Mouse (Mus musculus): ENCODE measurements at regions not wholly inside any gene's neighbourhood (a gene's known extent, or its start where the extent isn't known, plus 50 kb on each side); places are given as distances from the start of the nearest gene placed in this dataset.

DNA sequence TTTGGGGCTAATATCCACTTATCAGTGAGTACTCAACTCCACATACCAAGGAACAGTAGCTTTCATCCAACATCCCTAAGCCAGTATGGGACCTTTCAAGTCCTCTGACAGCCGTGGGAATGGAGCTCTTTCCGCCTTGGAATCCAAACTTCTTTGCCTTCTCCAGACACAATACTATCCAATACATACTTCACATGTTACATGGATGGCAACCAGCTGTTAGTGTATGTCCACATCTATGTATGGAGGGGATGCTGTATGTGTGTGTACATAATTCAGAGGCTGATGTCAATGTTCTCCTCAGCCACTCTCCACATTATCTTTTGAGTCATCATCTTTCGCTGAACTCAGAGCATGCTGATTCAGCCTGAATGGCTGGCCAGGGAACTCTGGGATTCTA, 79.8 kb upstream of the Sp4 start:
- no peaks in the 10 kb centered on the region for H3K27me3 ChIP-seq (ENCODE audit: control insufficient read depth, insufficient read depth, low read length)
- no peaks in the 10 kb centered on the region for H3K4me1 ChIP-seq (ENCODE audit: control insufficient read depth, insufficient read depth, low read length)
- H3K4me2 ChIP-seq = no peak overlapping the region
- no peak overlapping the region for H3K27ac ChIP-seq (ENCODE audit: low read depth, low read length)
- H3K9me3 ChIP-seq (ENCODE audit: control insufficient read depth, low read length) = no peaks in the 10 kb centered on the region
- no peak overlapping the region for H3K9ac ChIP-seq (ENCODE audit: low read length)
- DNase-seq (ENCODE audit: low spot score, missing footprints) (no peak), ATAC-seq (ENCODE audit: low FRiP score) (no peak)
- no peaks in the 10 kb centered on the region for H3K36me3 ChIP-seq (ENCODE audit: control insufficient read depth, insufficient read depth, low read length)
- H3K4me3 ChIP-seq (ENCODE audit: low read depth, low read length) = no peak overlapping the region
- 96% methylated on average over 3 of the region's 3 CpGs for WGBS

DNA sequence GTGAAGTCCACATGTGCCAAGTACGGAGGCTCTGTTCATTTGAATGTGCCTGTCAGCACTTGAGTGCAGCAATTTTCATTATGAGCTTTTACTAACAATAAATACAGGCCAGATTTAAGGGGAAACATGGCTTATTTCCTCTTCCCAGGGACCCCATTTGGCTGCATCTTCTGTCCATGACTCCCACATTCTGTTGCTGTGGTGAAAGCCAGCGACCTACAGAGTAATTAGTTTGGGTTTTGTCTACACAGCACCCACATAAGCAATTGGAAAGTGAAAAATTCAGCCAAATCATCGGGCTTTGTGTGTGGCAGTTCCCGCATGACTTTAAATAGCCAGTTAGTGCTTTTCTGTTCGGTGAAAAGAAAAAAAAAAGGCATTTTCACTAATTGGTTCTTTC, 76.7 kb upstream of the Sp4 start:
- Histone ChIP-seq H3K9ac (ENCODE audit: low read length) (no peak overlapping the region), H3K27ac (ENCODE audit: low read depth, low read length) (no peak overlapping the region), H3K4me3 (ENCODE audit: low read depth, low read length) (no peak overlapping the region), H3K4me1 (ENCODE audit: control insufficient read depth, insufficient read depth, low read length) (no peaks in the 10 kb centered on the region), H3K9me3 (ENCODE audit: control insufficient read depth, low read length) (no peaks in the 10 kb centered on the region), H3K36me3 (ENCODE audit: control insufficient read depth, insufficient read depth, low read length) (no peaks in the 10 kb centered on the region), H3K27me3 (ENCODE audit: control insufficient read depth, insufficient read depth, low read length) (no peaks in the 10 kb centered on the region), H3K4me2 (no peak overlapping the region)
- ATAC-seq (ENCODE audit: low FRiP score) = no peak
- WGBS = 85% methylated on average over 5 of the region's 5 CpGs
- no peak for DNase-seq (ENCODE audit: low spot score, missing footprints)

DNA sequence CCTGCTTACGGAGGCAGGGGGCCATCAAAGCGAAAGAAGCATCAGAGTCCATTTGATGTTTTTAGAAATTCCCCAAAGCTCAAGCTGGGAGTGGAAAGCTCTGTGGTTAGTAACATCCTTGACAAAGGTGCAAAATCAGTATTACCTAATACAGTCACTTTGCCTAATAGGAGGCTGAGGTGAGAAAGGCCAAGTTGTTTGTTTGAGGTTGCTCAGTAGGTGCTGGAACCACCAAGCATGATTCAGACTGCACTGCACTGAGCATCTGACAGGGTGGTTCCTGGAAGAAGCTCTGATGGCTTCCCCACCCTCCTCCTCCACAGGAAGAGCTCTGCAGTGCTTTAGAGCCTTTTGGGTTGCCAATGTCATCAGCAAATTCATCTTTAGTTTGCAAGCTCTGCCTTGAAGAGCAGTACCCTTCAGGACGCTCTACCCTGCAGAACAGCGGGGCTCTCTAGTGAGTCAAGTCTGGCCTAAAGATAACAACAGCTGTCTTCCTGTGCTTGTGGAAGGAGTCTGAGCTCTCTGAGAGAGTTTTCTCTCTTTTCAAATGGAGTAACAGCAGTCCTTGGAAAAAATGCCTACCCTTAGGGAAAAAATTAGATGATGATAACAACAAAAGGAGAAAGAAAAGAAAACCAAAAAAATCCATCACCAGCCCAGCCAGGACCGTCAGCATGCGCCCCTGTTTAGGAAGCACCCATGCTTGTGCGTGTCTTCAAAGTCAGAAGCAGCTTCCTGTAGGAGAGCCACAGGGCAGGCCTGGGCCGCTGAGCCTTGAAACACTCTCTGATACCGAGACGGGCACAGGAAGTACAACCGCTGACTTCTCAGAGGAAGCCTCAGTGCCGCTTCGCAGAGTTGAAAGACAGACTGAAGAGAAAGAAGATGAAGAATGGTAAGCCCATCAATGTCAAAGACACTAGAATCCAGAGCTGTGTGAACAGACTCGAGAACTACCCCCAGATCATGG, 75.6 kb upstream of the Sp4 start:
- 85% methylated on average over 14 of the region's 14 CpGs for WGBS
- H3K9ac ChIP-seq (ENCODE audit: low read length) = no peak overlapping the region
- no peaks in the 10 kb centered on the region for H3K4me1 ChIP-seq (ENCODE audit: control insufficient read depth, insufficient read depth, low read length)
- no peak for ATAC-seq (ENCODE audit: low FRiP score)
- H3K27me3 ChIP-seq (ENCODE audit: control insufficient read depth, insufficient read depth, low read length) = no peaks in the 10 kb centered on the region
- H3K27ac ChIP-seq (ENCODE audit: low read depth, low read length) = no peak overlapping the region
- H3K4me3 ChIP-seq (ENCODE audit: low read depth, low read length) = no peak overlapping the region
- H3K9me3 ChIP-seq (ENCODE audit: control insufficient read depth, low read length) = no peaks in the 10 kb centered on the region
- no peaks in the 10 kb centered on the region for H3K36me3 ChIP-seq (ENCODE audit: control insufficient read depth, insufficient read depth, low read length)
- H3K4me2 ChIP-seq = no peak overlapping the region
- no peak for DNase-seq (ENCODE audit: low spot score, missing footprints)

DNA sequence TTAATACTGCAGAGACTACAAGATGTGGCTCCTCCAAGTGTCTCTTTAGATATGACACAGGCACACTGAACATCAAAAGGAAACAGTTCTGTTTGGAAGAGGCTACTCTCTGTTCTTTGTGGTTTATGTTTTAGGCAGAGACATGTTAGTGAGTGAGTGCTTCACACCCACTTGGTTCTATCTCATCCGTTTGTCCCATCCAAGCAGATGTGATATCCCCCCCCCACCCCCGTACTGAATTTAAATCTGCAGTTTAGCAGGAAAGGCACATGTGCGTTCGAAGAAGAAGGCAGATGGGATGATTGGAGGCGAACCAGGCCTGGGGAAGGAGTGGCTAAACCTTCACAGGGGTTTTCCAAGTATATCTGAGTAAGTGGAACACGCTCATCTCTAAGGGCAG, 72.0 kb upstream of the Sp4 start:
- Histone ChIP-seq H3K4me3 (ENCODE audit: low read depth, low read length) (no peak overlapping the region), H3K27me3 (ENCODE audit: control insufficient read depth, insufficient read depth, low read length) (no peaks in the 10 kb centered on the region), H3K9ac (ENCODE audit: low read length) (no peak overlapping the region), H3K27ac (ENCODE audit: low read depth, low read length) (no peak overlapping the region), H3K36me3 (ENCODE audit: control insufficient read depth, insufficient read depth, low read length) (no peaks in the 10 kb centered on the region), H3K4me1 (ENCODE audit: control insufficient read depth, insufficient read depth, low read length) (no peaks in the 10 kb centered on the region), H3K9me3 (ENCODE audit: control insufficient read depth, low read length) (no peaks in the 10 kb centered on the region), H3K4me2 (no peak overlapping the region)
- WGBS = 90% methylated on average over 6 of the region's 6 CpGs
- ATAC-seq (ENCODE audit: low FRiP score) = no peak
- no peak for DNase-seq (ENCODE audit: low spot score, missing footprints)

DNA sequence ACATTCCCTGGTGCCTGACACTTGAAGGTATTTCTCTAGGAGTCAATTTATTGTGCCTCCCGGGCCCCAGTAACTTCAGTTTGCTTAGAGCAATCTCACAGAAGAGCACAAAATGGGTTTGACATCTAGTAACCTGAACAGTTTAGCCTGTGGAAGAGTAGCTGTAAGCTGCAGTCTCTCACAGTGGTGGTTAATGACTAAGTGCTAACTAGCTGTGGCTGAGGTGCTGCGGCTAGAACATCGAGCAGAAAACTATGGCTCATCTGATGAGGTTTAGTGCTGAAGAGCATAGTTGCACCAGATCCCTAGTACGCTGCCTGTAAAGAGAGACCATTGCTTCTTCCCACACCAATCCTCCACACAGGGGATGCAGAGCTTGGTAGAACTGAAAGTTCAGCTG, 70.7 kb upstream of the Sp4 start:
- Histone ChIP-seq H3K36me3 (ENCODE audit: control insufficient read depth, insufficient read depth, low read length) (no peaks in the 10 kb centered on the region), H3K9me3 (ENCODE audit: control insufficient read depth, low read length) (no peaks in the 10 kb centered on the region), H3K4me2 (no peak overlapping the region), H3K4me3 (ENCODE audit: low read depth, low read length) (no peak overlapping the region), H3K9ac (ENCODE audit: low read length) (no peak overlapping the region), H3K27me3 (ENCODE audit: control insufficient read depth, insufficient read depth, low read length) (no peaks in the 10 kb centered on the region), H3K4me1 (ENCODE audit: control insufficient read depth, insufficient read depth, low read length) (no peaks in the 10 kb centered on the region), H3K27ac (ENCODE audit: low read depth, low read length) (no peak overlapping the region)
- DNase-seq (ENCODE audit: low spot score, missing footprints) = no peak
- WGBS = 92% methylated on average over 4 of the region's 4 CpGs
- ATAC-seq (ENCODE audit: low FRiP score) = no peak

DNA sequence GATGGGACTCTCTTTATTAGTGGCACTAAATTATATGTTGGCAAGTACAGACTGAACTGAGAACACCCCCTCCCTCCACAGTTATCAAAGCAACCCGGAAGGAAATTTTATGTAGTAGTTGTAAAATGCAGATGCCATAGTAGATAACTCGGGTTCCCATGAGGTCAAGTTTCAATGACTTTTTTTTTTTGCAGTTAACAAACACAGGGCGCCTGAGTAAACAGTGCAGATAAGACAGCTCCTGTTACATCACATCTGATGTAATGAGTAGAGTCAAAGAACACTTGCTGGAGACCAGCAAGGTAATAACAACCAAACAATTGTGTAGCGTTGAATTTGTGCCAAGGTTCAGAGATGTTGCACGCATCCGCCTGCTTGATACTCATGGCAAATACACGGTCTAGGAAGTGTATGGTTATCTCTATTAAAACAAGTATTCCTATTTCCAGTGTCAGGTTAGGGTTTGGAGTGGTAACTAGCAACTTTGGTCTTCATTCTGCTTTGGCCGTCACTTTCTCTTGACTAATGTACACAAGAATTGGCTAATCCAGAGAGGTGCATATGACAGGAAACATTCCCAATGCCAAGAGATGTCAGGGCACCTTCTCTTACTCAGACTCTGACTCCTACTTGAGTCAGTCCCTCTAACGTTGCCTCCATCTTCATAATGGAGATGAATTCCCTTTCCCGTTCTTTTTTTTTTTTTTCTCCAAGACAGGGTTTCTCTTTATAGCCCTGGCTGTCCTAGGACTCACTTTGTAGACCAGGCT, 66.3 kb upstream of the Sp4 start:
- Histone ChIP-seq H3K27ac (ENCODE audit: low read depth, low read length) (no peak overlapping the region), H3K4me2 (no peak overlapping the region), H3K4me1 (ENCODE audit: control insufficient read depth, insufficient read depth, low read length) (no peaks in the 10 kb centered on the region), H3K36me3 (ENCODE audit: control insufficient read depth, insufficient read depth, low read length) (no peaks in the 10 kb centered on the region), H3K9me3 (ENCODE audit: control insufficient read depth, low read length) (no peaks in the 10 kb centered on the region), H3K9ac (ENCODE audit: low read length) (no peak overlapping the region), H3K4me3 (ENCODE audit: low read depth, low read length) (no peak overlapping the region), H3K27me3 (ENCODE audit: control insufficient read depth, insufficient read depth, low read length) (no peaks in the 10 kb centered on the region)
- 90% methylated on average over 10 of the region's 10 CpGs for WGBS
- ATAC-seq (ENCODE audit: low FRiP score) (no peak), DNase-seq (ENCODE audit: low spot score, missing footprints) (no peak)

DNA sequence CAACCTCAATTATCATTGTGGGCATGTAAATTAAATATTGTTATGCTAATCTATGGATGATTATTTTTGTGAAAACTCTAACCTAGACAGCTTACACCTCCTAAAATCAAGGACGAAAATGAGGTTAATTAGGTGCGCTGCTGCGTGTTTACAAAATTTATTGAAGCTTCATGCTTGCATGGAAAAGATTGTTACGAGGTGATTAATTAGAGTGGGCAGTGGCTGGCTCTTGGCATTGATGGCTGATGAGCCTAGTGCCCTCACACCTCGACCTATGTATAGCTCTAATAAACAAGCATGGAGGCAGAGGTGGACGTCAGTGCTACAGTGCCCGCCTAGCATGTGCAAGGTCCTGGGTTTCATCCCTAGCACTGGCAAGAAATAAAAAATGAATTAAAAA, 51.6 kb upstream of the Sp4 start:
- DNase-seq (ENCODE audit: low spot score, missing footprints) (no peak), ATAC-seq (ENCODE audit: low FRiP score) (no peak)
- Histone ChIP-seq H3K36me3 (ENCODE audit: control insufficient read depth, insufficient read depth, low read length) (no peaks in the 10 kb centered on the region), H3K9me3 (ENCODE audit: control insufficient read depth, low read length) (no peaks in the 10 kb centered on the region), H3K9ac (ENCODE audit: low read length) (no peak overlapping the region), H3K4me3 (ENCODE audit: low read depth, low read length) (no peak overlapping the region), H3K27ac (ENCODE audit: low read depth, low read length) (no peak overlapping the region), H3K27me3 (ENCODE audit: control insufficient read depth, insufficient read depth, low read length) (no peaks in the 10 kb centered on the region), H3K4me2 (no peak overlapping the region), H3K4me1 (ENCODE audit: control insufficient read depth, insufficient read depth, low read length) (no peaks in the 10 kb centered on the region)
- 88% methylated on average over 7 of the region's 7 CpGs for WGBS

DNA sequence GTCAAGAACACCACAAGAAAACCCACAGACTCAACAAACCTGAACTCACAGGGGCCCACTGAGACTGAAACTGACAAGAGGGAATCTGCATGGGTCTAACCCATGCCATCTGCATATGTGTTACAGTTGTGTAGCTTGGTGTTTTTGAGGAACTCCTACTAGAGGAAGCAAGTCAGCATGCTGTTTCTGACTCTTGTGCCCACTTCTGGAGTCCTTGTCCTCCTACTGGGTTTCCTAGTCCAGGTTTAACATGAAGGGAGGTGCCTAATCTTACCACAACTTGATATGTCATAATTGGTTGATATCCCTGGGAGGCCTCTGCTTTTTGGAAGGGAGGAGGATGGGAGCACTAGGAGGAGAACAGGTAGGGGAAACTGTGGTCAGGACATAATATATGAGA, 50.2 kb upstream of the Sp4 start:
- no peak for ATAC-seq (ENCODE audit: low FRiP score)
- no peak overlapping the region for H3K4me3 ChIP-seq (ENCODE audit: low read depth, low read length)

More for the DNA sequence above, 50.2 kb upstream of the Sp4 start:
- H3K27ac ChIP-seq (ENCODE audit: low read depth, low read length) = no peak overlapping the region
- H3K4me2 ChIP-seq = no peak overlapping the region
- H3K9ac ChIP-seq (ENCODE audit: low read length) = no peak overlapping the region
- H3K27me3 ChIP-seq (ENCODE audit: control insufficient read depth, insufficient read depth, low read length) = no peaks in the 10 kb centered on the region
- DNase-seq (ENCODE audit: low spot score, missing footprints) = no peak
- no peaks in the 10 kb centered on the region for H3K36me3 ChIP-seq (ENCODE audit: control insufficient read depth, insufficient read depth, low read length)
- H3K9me3 ChIP-seq (ENCODE audit: control insufficient read depth, low read length) = no peaks in the 10 kb centered on the region
- no peaks in the 10 kb centered on the region for H3K4me1 ChIP-seq (ENCODE audit: control insufficient read depth, insufficient read depth, low read length)
